Mouse (Mus musculus) gastrocnemius, postnatal 4 days (tissue): ENCODE measurements around the gene Pigq. TPM values are rescaled to one million over a fixed set of nuclear protein-coding genes. Genes with fewer than 3 reads are reported as not detected.
A peak's percentile ranks its signal among the peaks of the same experiment; 100 is the strongest.

ENCODE experiments used
- DNase-seq, 2 experiments: peaks; one replicate each; pipeline ENCODE4 v3.0.0; 2021 to 2022; ENCODE audit warnings: low spot score in 2 of 2, mixed read lengths in 2 of 2
- total RNA-seq, 2 experiments: library from RNA; stranded (reverse); gene quantifications; 2 replicates each; pipeline ENCODE4 v1.2.3; 2021

Pigq gene
- total RNA-seq, 2 experiments from 2014 or later, result 46.7 to 50.8 TPM

GRCm38 (mm10) chr17:25958771-25959494, 14.2 kb upstream of the Pigq start:
- no peak for DNase-seq

- DNase-seq, result no peak
These were observed 12.9 kb upstream of the Pigq start for GRCm38 (mm10) chr17:25957586-25958051.

GRCm38 (mm10) chr17:25956631-25957030, 11.9 kb upstream of the Pigq start:
- no peak for DNase-seq

GRCm38 (mm10) chr17:25956201-25956600, 11.5 kb upstream of the Pigq start:
- DNase-seq, result no peak

GRCm38 (mm10) chr17:25955736-25956135, 11.0 kb upstream of the Pigq start:
- no peak for DNase-seq

DNA sequence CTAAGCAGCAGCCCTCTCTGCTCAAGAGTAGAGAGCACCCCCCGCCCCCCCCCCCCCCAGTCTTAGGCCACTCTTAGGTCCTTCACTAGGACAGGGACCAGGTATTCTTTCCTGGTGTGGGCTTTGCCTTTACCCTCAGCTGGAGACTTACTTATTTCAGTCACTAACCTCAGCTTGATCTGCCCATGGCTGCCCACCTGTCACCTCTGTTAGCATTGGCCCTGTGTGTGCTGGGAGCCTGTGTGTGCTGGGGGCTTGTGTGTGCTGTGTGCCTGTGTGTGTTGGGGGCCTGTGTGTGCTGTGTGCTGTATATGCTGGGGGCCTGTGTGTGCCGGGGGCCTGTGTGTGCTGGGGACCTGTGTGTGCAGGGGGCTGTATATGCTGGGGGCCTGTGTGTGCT, 9.9 kb upstream of the Pigq start:
- DNase-seq, result no peak

DNA sequence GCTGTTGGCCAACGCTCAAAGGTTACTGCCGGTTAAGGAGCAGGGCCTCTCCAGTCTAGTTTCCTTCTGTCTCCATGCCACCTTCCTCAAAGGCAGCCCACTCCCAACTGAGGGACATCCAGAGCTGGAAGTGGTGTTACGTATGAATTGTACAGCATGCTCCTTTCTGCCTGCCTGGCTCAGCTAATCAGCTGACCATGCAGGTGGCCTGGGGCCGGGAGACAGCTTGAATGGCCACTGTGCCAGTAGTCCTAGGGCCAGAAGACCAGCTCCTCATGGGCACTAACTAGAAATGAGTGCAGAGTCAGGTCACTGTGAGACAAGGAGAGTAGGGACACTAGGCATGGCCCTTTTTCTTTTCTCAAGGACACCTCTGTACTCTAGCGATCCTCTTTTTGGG, 8.4 kb upstream of the Pigq start:
- no peak for DNase-seq

DNA sequence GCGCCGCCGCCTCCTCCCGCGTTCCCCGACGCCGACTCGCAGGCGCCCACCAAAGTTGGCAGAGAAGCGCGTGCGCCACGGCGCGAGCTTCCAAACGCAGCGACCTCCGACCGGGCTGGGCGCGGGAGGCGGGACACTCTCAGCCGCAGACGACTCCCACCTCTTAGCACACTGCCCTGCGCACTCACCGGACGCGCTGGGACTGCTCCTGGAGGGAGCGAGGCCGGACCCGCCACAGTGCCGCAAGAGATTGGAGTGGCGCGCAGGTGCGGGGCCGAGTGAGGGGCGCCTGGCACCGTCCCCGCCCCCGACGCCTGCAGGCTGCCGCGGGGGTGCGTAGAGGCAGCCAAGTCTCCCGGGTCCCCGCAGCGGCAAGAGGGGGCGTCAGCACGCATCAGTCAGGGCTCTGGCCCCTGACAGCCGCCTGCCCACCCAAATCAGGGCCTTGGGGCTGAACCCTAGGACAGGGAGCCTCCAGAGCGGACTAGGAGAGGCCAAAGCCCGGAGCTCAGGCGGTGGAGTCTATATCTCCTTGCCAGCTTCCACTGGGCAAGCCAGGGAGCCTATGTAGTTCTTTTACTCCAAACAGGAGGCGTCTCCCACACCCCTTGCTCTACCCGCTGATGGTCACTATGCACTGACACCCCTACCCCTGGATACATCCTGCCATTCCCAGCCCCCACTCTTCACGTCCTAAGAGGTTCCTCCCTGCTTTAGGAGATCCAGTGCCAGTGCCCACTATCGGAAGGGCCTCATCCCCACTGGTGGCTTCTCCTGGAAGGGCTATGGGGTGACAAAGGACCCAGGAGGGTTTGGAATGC, 7.3 kb upstream of the Pigq start, which contains the start of gene A930017K11Rik:
Gene A930017K11Rik (minus strand): TSS at position 763 of the 821 bp plus-strand sequence.
- no peak for DNase-seq

GRCm38 (mm10) chr17:25951225-25951802, 6.6 kb upstream of the Pigq start:
- no peak for DNase-seq

DNA sequence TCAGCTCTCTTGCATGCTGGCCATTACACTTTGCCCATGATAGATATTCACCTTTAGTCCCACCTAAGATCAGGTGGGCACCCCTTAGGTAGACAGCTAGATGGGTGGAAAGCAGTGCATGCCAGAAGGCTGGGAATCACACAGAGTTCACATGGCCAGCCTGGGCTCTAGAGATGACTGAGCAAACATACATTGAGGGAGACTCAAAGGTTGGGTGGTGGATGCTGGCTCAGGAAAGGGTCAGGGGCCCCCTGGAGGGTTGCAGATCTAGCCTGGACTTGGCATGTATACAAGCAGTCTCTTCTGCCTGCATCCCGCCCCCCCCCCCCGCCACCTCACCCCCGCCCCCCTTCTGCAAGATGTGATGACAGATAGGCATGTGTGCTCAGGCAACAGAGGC, 6.0 kb upstream of the Pigq start:
- DNase-seq, result no peak

DNA sequence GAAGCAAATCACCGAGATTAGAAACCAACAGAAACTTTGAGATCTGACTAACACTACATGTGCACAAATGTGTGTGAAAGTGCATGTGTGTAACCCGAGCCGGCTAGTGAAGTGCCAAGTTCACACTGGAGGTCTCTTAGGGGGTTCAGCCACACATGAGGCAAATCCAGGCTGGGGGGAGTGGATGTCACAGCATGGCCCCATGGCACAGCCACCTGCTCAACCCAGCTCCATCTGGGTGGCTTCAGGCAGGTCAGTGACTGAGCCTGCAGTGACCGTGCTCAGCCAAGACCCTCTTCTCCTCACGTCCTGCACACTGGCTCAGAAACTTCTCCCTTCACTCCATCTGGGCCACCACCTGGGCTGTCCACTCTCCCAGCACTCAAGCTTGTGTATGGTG, 5.2 kb upstream of the Pigq start:
- DNase-seq, result no peak

DNA sequence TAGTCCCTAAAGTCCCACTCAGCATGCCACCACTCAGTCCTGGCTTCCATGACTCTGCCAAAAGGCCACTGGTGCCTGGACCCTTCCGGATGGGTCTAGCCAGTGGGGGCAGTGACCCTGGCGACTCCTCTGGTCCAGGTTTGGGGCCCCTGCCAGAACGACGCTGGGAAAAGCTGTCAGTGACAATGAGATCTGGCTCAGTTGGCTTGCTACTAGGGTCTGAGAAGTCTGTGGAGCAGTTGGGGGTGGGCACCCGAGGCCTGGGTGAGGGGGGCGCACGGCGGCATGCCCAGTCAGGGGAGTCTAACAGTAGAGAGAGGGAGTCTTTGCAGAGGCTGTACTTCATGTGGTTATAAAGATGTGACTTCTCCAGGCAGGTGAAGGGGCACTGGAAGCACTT, 3.3 kb upstream of the Pigq start:
- DNase-seq, result no peak

GRCm38 (mm10) chr17:25947576-25947975, 2.8 kb upstream of the Pigq start:
- no peak for DNase-seq

GRCm38 (mm10) chr17:25946891-25947290, 2.2 kb upstream of the Pigq start:
- DNase-seq, result no peak

DNA sequence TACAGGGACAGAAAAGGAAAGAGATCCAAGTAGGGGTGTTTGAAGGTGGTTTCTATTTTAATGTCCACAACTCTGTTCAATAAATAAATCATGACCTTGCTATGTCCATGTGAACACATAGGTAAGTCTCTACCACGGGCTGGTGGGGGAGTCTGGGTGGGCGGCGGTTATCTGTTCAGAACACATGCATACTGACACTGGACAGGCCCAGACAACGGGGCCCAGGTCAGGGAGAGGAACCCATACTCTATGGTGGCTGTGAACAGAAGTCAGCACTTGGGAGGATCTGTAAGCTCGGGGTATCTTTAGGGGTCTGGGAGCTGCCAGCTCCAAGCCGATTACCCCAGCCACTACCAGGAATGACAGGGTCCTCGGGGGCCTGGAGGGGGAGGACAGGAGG, 1.6 kb upstream of the Pigq start:
- no peak for DNase-seq

GRCm38 (mm10) chr17:25945517-25946155, 900 bp upstream of the Pigq start:
- DNase-seq, result no peak

- no peak for DNase-seq
These were observed 967 bp downstream of the Pigq start for GRCm38 (mm10) chr17:25943769-25944168.

DNA sequence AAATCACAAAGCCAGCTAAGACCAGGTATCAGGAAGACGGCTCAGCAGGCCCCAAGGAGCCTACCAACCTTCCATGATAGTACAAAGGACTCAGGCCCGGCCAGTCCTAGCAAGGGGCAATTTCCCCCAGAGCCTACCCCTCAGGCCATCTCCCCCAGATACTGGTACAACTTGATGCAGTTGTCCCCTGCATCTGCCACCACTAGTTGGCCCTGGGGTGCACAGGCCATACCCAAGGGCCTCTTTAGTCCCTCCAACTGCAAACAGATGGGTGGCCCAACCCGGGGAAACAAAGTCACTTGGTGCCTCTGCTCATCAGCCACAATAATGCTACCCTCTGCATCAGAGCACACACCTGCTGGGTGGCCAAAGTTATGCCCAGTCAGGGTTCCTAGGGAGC, 1.5 kb downstream of the Pigq start:
- no peak for DNase-seq

- DNase-seq, result no peak
These were observed 2.1 kb downstream of the Pigq start for GRCm38 (mm10) chr17:25942597-25943151.

DNA sequence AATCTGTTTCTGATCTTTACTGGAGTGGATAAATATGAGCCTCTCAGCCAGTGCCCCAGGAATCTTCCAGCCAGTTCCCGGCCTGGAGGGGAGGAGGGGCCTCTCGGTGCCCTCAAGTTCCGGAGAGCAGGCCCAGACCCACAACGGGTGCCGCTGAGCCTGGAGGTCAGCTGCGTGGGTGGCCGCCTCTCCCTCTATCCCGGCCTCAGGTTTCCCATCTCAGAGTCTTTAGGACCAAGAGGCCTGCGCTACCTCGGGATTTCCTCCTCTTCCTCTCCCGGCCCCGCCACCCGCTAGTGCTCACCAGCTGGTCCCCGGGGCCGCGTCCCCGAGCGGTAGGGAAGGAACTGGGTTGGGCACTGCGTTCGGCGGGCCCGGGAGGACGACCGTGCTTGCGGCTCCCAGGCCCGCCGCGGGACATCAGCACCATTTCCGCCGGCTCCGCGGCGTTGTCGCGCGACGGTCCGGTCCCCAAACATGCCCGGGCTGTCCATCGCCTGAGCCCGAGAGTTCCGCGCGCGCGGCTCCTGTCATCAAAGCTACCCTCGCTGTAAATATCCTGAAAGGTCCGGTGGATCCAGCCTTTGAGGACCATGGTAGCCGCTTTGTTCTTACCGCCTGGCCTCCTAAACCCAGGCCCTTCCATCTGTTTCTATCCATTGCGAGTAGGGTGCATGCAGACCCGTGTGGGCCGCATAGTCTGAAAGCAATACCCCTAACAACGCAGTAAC, 3.1 kb downstream of the Pigq start:
- peak; percentile 60 to 84 for DNase-seq

DNA sequence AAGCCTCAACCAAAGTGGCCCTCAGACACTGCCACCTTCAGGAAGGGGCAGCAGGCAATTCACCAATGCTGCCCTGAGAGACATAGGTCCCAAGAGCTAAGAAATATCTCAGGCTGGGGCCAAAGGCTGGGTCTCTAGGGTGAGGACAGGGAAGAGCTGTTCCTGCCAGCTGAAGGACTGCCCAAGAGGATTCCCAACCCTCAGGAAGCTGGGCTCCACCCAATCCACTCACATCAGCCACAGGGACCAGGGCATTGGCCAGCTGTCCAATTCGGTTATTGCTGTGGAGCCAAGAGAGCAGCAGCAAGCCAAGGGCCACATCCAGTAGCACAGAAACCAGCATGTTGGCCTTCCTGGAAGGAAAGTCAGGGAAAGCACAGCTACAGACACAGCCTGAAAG, 10.2 kb downstream of the Pigq start:
- DNase-seq, result no peak
